Mouse (Mus musculus): ENCODE measurements at regions not wholly inside any gene's neighbourhood (a gene's known extent, or its start where the extent isn't known, plus 50 kb on each side); places are given as distances from the start of the nearest gene placed in this dataset.

GRCm38 (mm10) chr13:97434961-97435864 is 194.3 kb downstream of the Enc1 start:
- Histone ChIP-seq H3K9me3 (no peaks in the 10 kb centered on the region), H3K27ac (peak overlapping the region; percentile 60; the same call in 1 of the 2 replicates), H3K4me3 (replicated peaks) (peak overlapping the region; percentile 38), H3K36me3 (no peaks in the 10 kb centered on the region), H3K9ac (replicated peaks) (peak overlapping the region; percentile 57), H3K27me3 (peaks cover 24% of the 10 kb centered on the region), H3K4me1 (replicated peaks) (peaks cover 50% of the 10 kb centered on the region), H3K4me2 (peak overlapping the region; percentile 77)
- WGBS = 2% methylated on average over 20 of the region's 20 CpGs
- ATAC-seq (ENCODE audit: insufficient number of reproducible peaks, insufficient read depth, low FRiP score, low TSS enrichment, low read depth) = no peak

GRCm38 (mm10) chr13:97434167-97434566 is 193.3 kb downstream of the Enc1 start:
- no peak for ATAC-seq (ENCODE audit: insufficient number of reproducible peaks, insufficient read depth, low FRiP score, low TSS enrichment, low read depth)
- no peak overlapping the region for H3K4me3 ChIP-seq (replicated peaks)
- 62% methylated on average over 7 of the region's 7 CpGs for WGBS
- H3K27me3 ChIP-seq = peaks cover 13% of the 10 kb centered on the region
- H3K36me3 ChIP-seq = no peaks in the 10 kb centered on the region
- H3K9me3 ChIP-seq = no peaks in the 10 kb centered on the region
- H3K27ac ChIP-seq = no peak overlapping the region
- no peak overlapping the region for H3K9ac ChIP-seq (replicated peaks)
- H3K4me1 ChIP-seq (replicated peaks) = peaks cover 42% of the 10 kb centered on the region
- no peak overlapping the region for H3K4me2 ChIP-seq

DNA sequence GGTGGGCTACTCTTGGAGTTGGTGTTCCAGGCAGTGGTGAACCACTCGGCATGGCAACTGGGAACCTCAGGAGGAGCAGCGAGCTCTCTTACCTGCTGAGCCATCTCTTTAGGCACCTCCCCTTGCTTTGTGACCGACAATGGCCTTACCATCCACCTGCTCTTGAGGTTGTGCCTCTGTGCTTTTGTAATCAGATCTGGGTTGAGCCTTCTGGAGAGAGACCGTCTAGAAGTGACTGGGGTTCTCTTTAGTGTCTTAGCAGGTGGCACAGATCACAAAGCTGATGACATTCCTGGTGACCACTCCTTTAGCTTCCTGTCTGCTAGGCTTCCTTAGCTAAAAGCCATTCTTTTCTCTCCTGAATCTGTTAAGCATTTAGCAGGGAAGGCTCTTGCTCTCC is 191.7 kb downstream of the Enc1 start:
- Histone ChIP-seq H3K4me3 (replicated peaks) (no peak overlapping the region), H3K9me3 (no peaks in the 10 kb centered on the region), H3K27ac (no peak overlapping the region), H3K36me3 (no peaks in the 10 kb centered on the region), H3K4me2 (no peak overlapping the region), H3K4me1 (replicated peaks) (peaks cover 33% of the 10 kb centered on the region), H3K9ac (replicated peaks) (no peak overlapping the region), H3K27me3 (peaks cover 6% of the 10 kb centered on the region; the same call in 1 of the 2 replicates)
- 48% methylated on average over 4 of the region's 4 CpGs for WGBS
- no peak for ATAC-seq (ENCODE audit: insufficient number of reproducible peaks, insufficient read depth, low FRiP score, low TSS enrichment, low read depth)

DNA sequence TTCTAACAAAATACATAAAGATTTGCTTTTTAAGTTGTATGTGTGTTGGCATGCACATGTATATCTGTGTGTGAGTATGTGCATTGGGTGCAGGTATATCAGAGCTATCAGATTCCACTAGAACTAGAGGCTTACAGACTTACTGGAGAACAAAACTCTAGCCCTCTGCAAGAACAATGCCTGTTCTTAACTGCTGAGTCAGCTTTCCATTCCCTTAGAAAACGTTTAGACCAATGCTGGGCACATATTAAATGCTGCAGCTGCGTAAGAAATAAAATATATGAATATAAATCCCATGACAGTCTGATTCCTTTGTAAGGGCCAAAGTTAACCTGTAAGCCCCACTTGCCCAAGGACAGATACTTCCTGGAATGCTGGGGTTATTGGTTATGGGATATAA is 190.0 kb downstream of the Enc1 start:
- H3K27ac ChIP-seq = no peak overlapping the region
- H3K4me3 ChIP-seq (replicated peaks) = no peak overlapping the region
- WGBS = 57% methylated on average over 2 of the region's 2 CpGs
- peaks cover 20% of the 10 kb centered on the region for H3K4me1 ChIP-seq (replicated peaks)
- ATAC-seq (ENCODE audit: insufficient number of reproducible peaks, insufficient read depth, low FRiP score, low TSS enrichment, low read depth) = no peak
- H3K9me3 ChIP-seq = no peaks in the 10 kb centered on the region
- 0 out of 2 replicates have a peak, but pooled peaks cover 6% of the 10 kb centered on the region for H3K27me3 ChIP-seq
- H3K36me3 ChIP-seq = no peaks in the 10 kb centered on the region
- H3K9ac ChIP-seq (replicated peaks) = no peak overlapping the region
- no peak overlapping the region for H3K4me2 ChIP-seq

- Histone ChIP-seq H3K9ac (replicated peaks) (no peak overlapping the region), H3K27ac (no peak overlapping the region), H3K4me2 (no peak overlapping the region), H3K4me1 (replicated peaks) (peaks cover 18% of the 10 kb centered on the region), H3K36me3 (no peaks in the 10 kb centered on the region), H3K27me3 (0 out of 2 replicates have a peak, but pooled peaks cover 6% of the 10 kb centered on the region), H3K9me3 (no peaks in the 10 kb centered on the region), H3K4me3 (replicated peaks) (no peak overlapping the region)
- no peak for ATAC-seq (ENCODE audit: insufficient number of reproducible peaks, insufficient read depth, low FRiP score, low TSS enrichment, low read depth)
- WGBS = 77% methylated on average over 5 of the region's 6 CpGs
Observed at GRCm38 (mm10) chr13:97428163-97428562, 187.3 kb downstream of the Enc1 start.

- peaks cover 18% of the 10 kb centered on the region for H3K4me1 ChIP-seq (replicated peaks)
- 0 out of 2 replicates have a peak, but pooled peaks cover 4% of the 10 kb centered on the region for H3K27me3 ChIP-seq
- H3K27ac ChIP-seq = no peak overlapping the region
- WGBS = 75% methylated on average over 4 of the region's 4 CpGs
- no peaks in the 10 kb centered on the region for H3K9me3 ChIP-seq
- no peaks in the 10 kb centered on the region for H3K36me3 ChIP-seq
- no peak overlapping the region for H3K4me3 ChIP-seq (replicated peaks)
- no peak overlapping the region for H3K9ac ChIP-seq (replicated peaks)
- H3K4me2 ChIP-seq = no peak overlapping the region
- no peak for ATAC-seq (ENCODE audit: insufficient number of reproducible peaks, insufficient read depth, low FRiP score, low TSS enrichment, low read depth)
Observed at GRCm38 (mm10) chr13:97427537-97427936, 186.6 kb downstream of the Enc1 start.

DNA sequence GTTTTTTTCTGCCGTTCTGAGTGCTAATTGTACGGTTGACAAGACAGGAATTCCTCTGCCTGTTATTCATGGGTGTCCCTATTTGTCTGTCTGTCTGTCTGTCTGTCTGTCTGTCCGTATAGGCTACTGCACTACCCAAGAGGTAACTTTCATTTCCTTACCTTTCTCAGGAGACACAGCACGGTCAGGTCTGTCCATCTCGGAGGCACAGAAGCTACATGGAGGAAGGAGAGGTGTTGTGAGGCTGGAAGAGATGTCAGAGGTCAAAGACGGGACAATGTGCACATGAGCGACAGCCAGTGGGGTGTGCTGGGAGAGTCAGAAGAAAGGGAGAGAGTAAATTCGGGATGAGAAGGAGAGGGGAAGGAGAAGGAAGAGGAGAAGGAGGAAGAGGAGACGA is 184.8 kb downstream of the Enc1 start:
- no peak overlapping the region for H3K9ac ChIP-seq (replicated peaks)
- no peak for ATAC-seq (ENCODE audit: insufficient number of reproducible peaks, insufficient read depth, low FRiP score, low TSS enrichment, low read depth)
- no peak overlapping the region for H3K4me2 ChIP-seq
- H3K27ac ChIP-seq = no peak overlapping the region
- no peaks in the 10 kb centered on the region for H3K36me3 ChIP-seq
- no peaks in the 10 kb centered on the region for H3K27me3 ChIP-seq
- no peak overlapping the region for H3K4me3 ChIP-seq (replicated peaks)
- H3K4me1 ChIP-seq (replicated peaks) = peaks cover 14% of the 10 kb centered on the region
- no peaks in the 10 kb centered on the region for H3K9me3 ChIP-seq
- 84% methylated on average over 9 of the region's 9 CpGs for WGBS

DNA sequence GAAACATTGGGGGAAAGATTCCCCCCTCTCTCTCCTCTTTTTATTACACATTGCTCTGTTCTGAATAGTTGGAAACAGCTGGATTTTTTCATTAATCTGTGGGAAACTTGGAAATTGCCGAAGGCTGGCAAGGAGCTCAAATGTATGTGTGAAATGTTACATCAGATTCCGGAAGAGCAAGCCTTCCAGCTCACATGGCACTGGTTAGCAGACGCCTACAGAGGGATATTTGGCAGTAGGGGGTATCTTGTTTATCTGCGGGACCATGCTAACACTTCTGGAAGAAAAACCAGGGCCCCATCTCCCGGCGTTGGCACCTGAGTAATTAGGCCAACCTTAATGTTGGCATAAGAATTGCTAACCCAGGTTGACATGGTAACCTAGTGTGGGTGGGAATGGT is 183.0 kb downstream of the Enc1 start:
- no peak for ATAC-seq (ENCODE audit: insufficient number of reproducible peaks, insufficient read depth, low FRiP score, low TSS enrichment, low read depth)
- Histone ChIP-seq H3K27me3 (no peaks in the 10 kb centered on the region), H3K4me3 (replicated peaks) (no peak overlapping the region), H3K36me3 (no peaks in the 10 kb centered on the region), H3K4me1 (replicated peaks) (peaks cover 15% of the 10 kb centered on the region), H3K4me2 (no peak overlapping the region), H3K9me3 (no peaks in the 10 kb centered on the region), H3K27ac (no peak overlapping the region), H3K9ac (replicated peaks) (no peak overlapping the region)
- 24% methylated on average over 6 of the region's 6 CpGs for WGBS

GRCm38 (mm10) chr13:97423298-97423817 is 182.5 kb downstream of the Enc1 start:
- H3K36me3 ChIP-seq = no peaks in the 10 kb centered on the region
- no peaks in the 10 kb centered on the region for H3K27me3 ChIP-seq
- peaks cover 20% of the 10 kb centered on the region for H3K4me1 ChIP-seq (replicated peaks)
- no peak overlapping the region for H3K27ac ChIP-seq
- no peaks in the 10 kb centered on the region for H3K9me3 ChIP-seq
- H3K4me3 ChIP-seq (replicated peaks) = no peak overlapping the region
- no peak overlapping the region for H3K9ac ChIP-seq (replicated peaks)
- ATAC-seq (ENCODE audit: insufficient number of reproducible peaks, insufficient read depth, low FRiP score, low TSS enrichment, low read depth) = no peak
- 84% methylated on average over 5 of the region's 5 CpGs for WGBS
- no peak overlapping the region for H3K4me2 ChIP-seq

DNA sequence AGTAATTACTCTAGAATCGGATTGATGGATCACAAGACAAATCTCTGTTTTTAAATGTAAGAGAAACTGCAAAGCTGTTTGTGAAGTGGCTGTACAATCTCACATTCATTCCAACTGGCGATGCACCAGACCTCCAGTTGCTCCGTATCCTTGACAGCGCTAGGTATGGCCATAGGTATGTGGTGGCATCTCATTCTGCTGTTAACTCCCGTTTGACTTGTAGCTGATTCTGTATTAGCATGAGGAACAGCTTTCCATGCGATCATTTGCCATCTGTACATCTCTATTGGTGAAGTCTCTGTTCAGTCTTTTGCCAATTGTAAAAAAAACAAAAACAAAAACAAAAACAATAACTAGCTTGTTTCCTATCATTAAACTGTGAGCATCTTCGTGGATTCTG is 182.0 kb downstream of the Enc1 start:
- no peaks in the 10 kb centered on the region for H3K27me3 ChIP-seq
- no peak overlapping the region for H3K9ac ChIP-seq (replicated peaks)
- H3K36me3 ChIP-seq = no peaks in the 10 kb centered on the region
- WGBS = 89% methylated on average over 7 of the region's 7 CpGs
- H3K27ac ChIP-seq = no peak overlapping the region
- H3K4me2 ChIP-seq = no peak overlapping the region
- no peaks in the 10 kb centered on the region for H3K9me3 ChIP-seq
- H3K4me3 ChIP-seq (replicated peaks) = no peak overlapping the region
- ATAC-seq (ENCODE audit: insufficient number of reproducible peaks, insufficient read depth, low FRiP score, low TSS enrichment, low read depth) = no peak
- H3K4me1 ChIP-seq (replicated peaks) = peaks cover 25% of the 10 kb centered on the region

DNA sequence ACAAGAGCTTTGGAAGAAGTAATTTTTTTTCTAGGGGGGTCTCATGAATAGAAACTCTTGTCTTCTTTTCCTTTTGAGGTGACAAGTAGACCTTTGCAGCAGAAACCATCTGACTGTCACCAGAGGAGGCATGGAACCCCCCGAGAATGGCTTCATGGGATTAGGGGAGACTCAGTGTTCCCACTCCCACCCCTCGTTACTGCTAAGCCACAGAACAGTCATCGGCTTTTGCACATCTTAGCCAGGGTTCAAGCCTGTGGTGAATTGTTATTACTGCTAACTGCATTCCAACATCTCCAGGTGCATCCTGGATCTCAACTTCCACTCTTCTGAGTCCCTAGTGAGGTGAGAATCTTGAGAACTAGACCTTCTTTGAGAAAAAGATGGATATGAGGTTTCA is 180.9 kb downstream of the Enc1 start:
- H3K4me3 ChIP-seq (replicated peaks) = no peak overlapping the region
- no peak for ATAC-seq (ENCODE audit: insufficient number of reproducible peaks, insufficient read depth, low FRiP score, low TSS enrichment, low read depth)
- no peaks in the 10 kb centered on the region for H3K9me3 ChIP-seq
- H3K27me3 ChIP-seq = no peaks in the 10 kb centered on the region
- H3K9ac ChIP-seq (replicated peaks) = no peak overlapping the region
- H3K36me3 ChIP-seq = no peaks in the 10 kb centered on the region
- WGBS = 76% methylated on average over 3 of the region's 3 CpGs
- H3K4me2 ChIP-seq = no peak overlapping the region
- peaks cover 26% of the 10 kb centered on the region for H3K4me1 ChIP-seq (replicated peaks)
- H3K27ac ChIP-seq = no peak overlapping the region

All from limb, embryonic 12.5 days (tissue).